Mouse (Mus musculus) C2C12 (cell line): ENCODE data around the gene Mal. TPM values are rescaled to one million over a fixed set of nuclear protein-coding genes. Genes with fewer than 3 reads are reported as not detected.

Source experiments
- H3K27me3 ChIP-seq: one replicate; pipeline ENCODE4 v1.6.1; 2011; ENCODE audit not compliant: control insufficient read depth, insufficient read depth, insufficient read length
- H3K36me3 ChIP-seq: one replicate; pipeline ENCODE4 v1.6.1; 2011; ENCODE audit not compliant: control insufficient read depth, insufficient read depth
- H3K4me3 ChIP-seq: one replicate; pipeline ENCODE4 v1.5.1; 2011; ENCODE audit warnings: mild to moderate bottlenecking, control low read depth; ENCODE audit not compliant: poor library complexity, insufficient read depth, severe bottlenecking
- H3K79me2 ChIP-seq: one replicate; pipeline ENCODE4 v1.6.1; 2011; ENCODE audit not compliant: control insufficient read depth, insufficient read depth
- H3K79me3 ChIP-seq: one replicate; pipeline ENCODE4 v1.6.1; 2011; ENCODE audit warnings: low read depth, control low read depth
- H3ac ChIP-seq: one replicate; pipeline ENCODE3; 2011; ENCODE audit warnings: low read depth; ENCODE audit not compliant: control insufficient read depth, insufficient read length
- CEBPB ChIP-seq: IDR thresholded peaks from one replicate; pipeline ENCODE4 v1.6.1; 2011; ENCODE audit warnings: low read depth, mild to moderate bottlenecking, control low read depth, moderate library complexity
- CTCF ChIP-seq: IDR thresholded peaks from one replicate; pipeline ENCODE4 v1.5.1; 2011; ENCODE audit not compliant: control insufficient read depth, insufficient read depth, insufficient read length
- FOSL1 ChIP-seq: IDR thresholded peaks from one replicate; pipeline ENCODE4 v1.8.0; 2011; ENCODE audit warnings: mild to moderate bottlenecking, low read length; ENCODE audit not compliant: poor library complexity, insufficient read depth, severe bottlenecking
- MAX ChIP-seq: IDR thresholded peaks from one replicate; pipeline ENCODE4 v1.6.1; 2011; ENCODE audit warnings: mild to moderate bottlenecking, control low read depth
- MYOD1 ChIP-seq: IDR thresholded peaks from one replicate; pipeline ENCODE4 v1.6.1; 2011; ENCODE audit warnings: low read depth; ENCODE audit not compliant: control insufficient read depth, insufficient read length
- MYOG ChIP-seq: IDR thresholded peaks from one replicate; pipeline ENCODE4 v1.6.1; 2011; ENCODE audit not compliant: control insufficient read depth, insufficient read length; ENCODE audit errors: extremely low read depth
- USF1 ChIP-seq: IDR thresholded peaks from one replicate; pipeline ENCODE4 v1.6.1; 2011; ENCODE audit warnings: low read depth, mild to moderate bottlenecking, control low read depth, moderate library complexity
- long read RNA-seq, 2 experiments: library from polyadenylated mRNA; unstranded; transcript quantifications; one replicate each; pipeline ENCODE4 v2.0.0; 2019 to 2020
- polyA plus RNA-seq: library from polyadenylated mRNA; unstranded; fragments of >200 nt; fragmentation: generic; extraction: Trizol; gene quantifications from one replicate; pipeline ENCODE4 v1.2.1, GENCODE M21; 2012; ENCODE audit warnings: missing spikeins

Gene Mal
- polyA plus RNA-seq: 0.12 TPM
- long read RNA-seq, experiment 1: 0 reads
- long read RNA-seq, experiment 2, transcript Mal-202 (4 exons, 2,778 nt): major isoform, 6 of 6 reads
- long read RNA-seq, experiment 2, partial matches to known transcripts: 0 of 6 reads
- long read RNA-seq, experiment 2, other reads (novel, unspliced or antisense): 0 of 6 reads

DNA sequence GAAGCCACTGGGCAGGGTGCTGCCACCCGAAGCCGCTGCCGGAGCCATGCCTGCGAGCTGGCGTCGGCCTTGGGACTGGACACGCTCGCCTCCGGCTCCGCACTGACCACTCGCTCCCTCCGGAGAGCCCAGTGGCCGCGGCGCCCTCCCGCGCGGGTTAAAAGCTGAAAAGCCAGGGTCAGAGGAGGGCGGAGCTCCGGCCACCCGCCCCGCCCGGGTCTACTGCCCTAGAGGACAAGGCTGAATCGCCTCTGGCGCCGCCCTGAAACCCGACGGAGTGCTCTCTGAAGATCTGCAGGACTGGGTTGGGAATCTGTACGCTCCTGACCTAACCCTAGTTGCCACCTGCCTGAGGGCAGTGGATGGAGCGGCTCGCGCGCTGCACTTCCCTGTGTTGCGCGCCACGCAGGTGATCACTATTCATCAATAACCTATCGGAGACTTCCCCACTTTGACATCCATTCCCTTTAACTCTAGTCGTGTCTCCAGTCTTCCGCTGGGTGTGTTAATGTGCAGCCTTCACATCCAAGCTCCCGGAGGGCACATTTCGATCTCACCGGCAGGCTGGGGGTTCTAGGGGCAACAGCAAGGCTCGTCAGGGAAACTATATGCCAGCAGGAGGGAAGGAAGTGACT is at the start of gene Mal:
Gene Mal, minus strand, starts transcription at position 610 of the 635 bp plus-strand sequence.
- peaks cover 83% of the 10 kb centered on the region for H3K27me3 ChIP-seq
- TF ChIP-seq MAX (no peak), CTCF (no peak), MYOG (no peak), USF1 (no peak), FOSL1 (no peak), MYOD1 (no peak)
- H3K79me2 ChIP-seq: no peaks in the 10 kb centered on the region
- H3K4me3 ChIP-seq: no peak within 1 kb of the TSS
- no peaks in the 10 kb centered on the region for H3K79me3 ChIP-seq
- H3ac ChIP-seq: no peak within 1 kb of the TSS
- no peaks in the 10 kb centered on the region for H3K36me3 ChIP-seq

DNA sequence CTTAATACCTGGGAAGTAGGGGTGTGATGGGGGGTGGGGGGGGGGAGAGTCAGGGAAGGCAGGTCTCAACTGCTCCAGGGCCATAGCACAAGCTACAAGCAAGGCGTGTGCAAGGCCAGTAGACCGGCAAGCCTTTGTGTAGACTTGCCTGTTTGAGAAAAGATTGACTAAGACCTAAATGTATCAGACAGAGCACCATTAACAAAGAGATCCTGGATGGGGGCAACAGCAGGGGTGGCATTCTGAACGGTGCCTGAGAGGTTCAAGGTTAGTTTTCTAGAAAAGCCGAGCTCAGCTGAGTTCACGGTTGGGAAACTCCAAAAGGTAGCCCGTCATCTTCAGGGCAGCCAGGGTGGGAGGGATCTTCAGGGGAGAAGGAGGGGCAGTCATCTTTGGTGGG is 48.8 kb upstream of the Mal start:
- H3ac ChIP-seq: no peak overlapping the region
- H3K27me3 ChIP-seq: peaks cover 5% of the 10 kb centered on the region
- H3K4me3 ChIP-seq: no peak overlapping the region
- TF ChIP-seq CEBPB: no peak
- TF ChIP-seq USF1: no peak
- TF ChIP-seq MAX: no peak
- TF ChIP-seq MYOG: no peak
- no peak for TF ChIP-seq FOSL1
- no peak for TF ChIP-seq MYOD1
- no peak for TF ChIP-seq CTCF
- no peaks in the 10 kb centered on the region for H3K79me3 ChIP-seq
- no peaks in the 10 kb centered on the region for H3K36me3 ChIP-seq
- H3K79me2 ChIP-seq: no peaks in the 10 kb centered on the region

DNA sequence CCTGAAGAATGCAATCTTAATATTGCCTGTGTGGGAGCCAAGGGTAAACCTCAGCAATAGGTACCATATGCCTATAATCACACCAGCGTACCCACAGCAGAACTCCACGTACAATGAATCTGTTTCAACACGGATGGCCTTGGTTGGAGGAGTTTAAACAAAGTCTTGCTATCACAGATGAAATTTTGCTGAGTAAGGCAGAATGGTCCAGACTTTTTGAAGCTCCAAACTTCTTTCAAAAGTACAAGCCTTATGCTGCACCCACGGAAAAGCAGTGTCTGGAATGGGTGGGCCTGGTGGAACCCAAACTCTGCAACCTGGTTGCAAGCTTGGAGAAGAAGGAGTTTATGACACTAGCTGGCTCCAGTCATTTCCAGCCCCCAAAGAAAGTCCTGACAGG is 32.7 kb upstream of the Mal start:
- H3ac ChIP-seq: no peak overlapping the region
- H3K79me2 ChIP-seq: no peaks in the 10 kb centered on the region
- no peak for TF ChIP-seq MAX
- TF ChIP-seq MYOG: no peak
- no peak for TF ChIP-seq USF1
- no peak for TF ChIP-seq MYOD1
- no peak for TF ChIP-seq CTCF
- no peak for TF ChIP-seq CEBPB
- no peak for TF ChIP-seq FOSL1
- peaks cover 16% of the 10 kb centered on the region for H3K27me3 ChIP-seq
- H3K36me3 ChIP-seq: no peaks in the 10 kb centered on the region
- no peak overlapping the region for H3K4me3 ChIP-seq
- no peaks in the 10 kb centered on the region for H3K79me3 ChIP-seq

DNA sequence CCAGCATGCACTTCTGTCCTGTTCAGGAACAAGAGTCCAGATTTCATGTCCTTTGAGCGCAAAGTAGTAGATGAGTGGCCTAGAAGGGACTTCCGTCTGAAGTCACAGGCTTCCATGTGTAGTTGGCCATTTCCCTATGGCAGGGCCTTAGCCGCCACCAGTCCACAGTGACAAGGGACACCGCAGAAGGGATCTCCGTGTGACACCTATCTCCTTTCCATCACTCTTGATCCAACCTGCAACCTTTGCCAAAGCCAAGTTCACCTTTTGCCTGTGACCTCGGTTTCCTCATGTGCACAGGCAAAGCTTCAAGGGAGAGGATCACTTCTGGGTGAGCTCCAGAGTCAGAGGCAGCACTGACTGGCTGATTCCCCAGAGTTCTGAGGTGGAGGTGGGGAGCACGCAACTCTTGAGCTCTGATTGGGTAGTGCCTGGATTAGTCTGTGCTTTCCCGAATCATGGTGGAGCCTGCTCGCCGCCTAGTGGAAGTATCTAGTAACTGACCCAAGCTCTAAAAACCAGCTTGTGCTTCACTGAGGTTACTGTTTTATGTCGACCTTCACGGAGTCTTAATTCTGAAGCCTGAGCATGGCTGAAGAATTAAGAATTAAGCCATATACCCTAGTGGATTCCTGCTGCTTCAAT is 27.3 kb upstream of the Mal start:
- no peak overlapping the region for H3K4me3 ChIP-seq
- no peaks in the 10 kb centered on the region for H3K27me3 ChIP-seq
- TF ChIP-seq FOSL1 (no peak), CEBPB (no peak), CTCF (no peak), USF1 (no peak), MYOD1 (no peak), MYOG (no peak), MAX (no peak)
- H3K79me2 ChIP-seq: no peaks in the 10 kb centered on the region
- H3ac ChIP-seq: no peak overlapping the region
- no peaks in the 10 kb centered on the region for H3K79me3 ChIP-seq
- no peaks in the 10 kb centered on the region for H3K36me3 ChIP-seq

GRCm38 (mm10) chr2:127667843-127668506 is 11.5 kb upstream of the Mal start:
- no peaks in the 10 kb centered on the region for H3K27me3 ChIP-seq
- TF ChIP-seq MYOD1 (no peak), CEBPB (no peak), USF1 (no peak), MYOG (no peak), CTCF (no peak), MAX (no peak), FOSL1 (no peak)

More at GRCm38 (mm10) chr2:127667843-127668506, 11.5 kb upstream of the Mal start:
- Histone ChIP-seq H3K36me3 (no peaks in the 10 kb centered on the region), H3ac (no peak overlapping the region), H3K79me2 (no peaks in the 10 kb centered on the region), H3K4me3 (no peak overlapping the region), H3K79me3 (no peaks in the 10 kb centered on the region)
